Mouse (Mus musculus) limb, embryonic 13.5 days (tissue): ENCODE measurements around the gene Lman2l. TPM values are rescaled to one million over a fixed set of nuclear protein-coding genes. Genes with fewer than 3 reads are reported as not detected.

Experiments
- ATAC-seq: fragments of 200-750 bp; cut with Nextera tagmentation; 2 replicates; pipeline ENCODE4 v1.8.0; 2017; ENCODE audit warnings: low read depth, moderate number of reproducible peaks, moderate TSS enrichment; ENCODE audit not compliant: low FRiP score
- H3K27ac ChIP-seq: fragments of 300-500 bp; sonication (generic); 2 replicates; pipeline ENCODE4 v1.5.1; 2015; ENCODE audit warnings: inconsistent platforms, mild to moderate bottlenecking, moderate library complexity
- H3K27me3 ChIP-seq: fragments of 300-500 bp; sonication (generic); 2 replicates; pipeline ENCODE4 v1.6.1; 2015; ENCODE audit warnings: mild to moderate bottlenecking, inconsistent platforms
- H3K36me3 ChIP-seq: fragments of 300-500 bp; sonication (generic); 2 replicates; pipeline ENCODE4 v1.6.1; 2015; ENCODE audit warnings: inconsistent platforms, mild to moderate bottlenecking, moderate library complexity
- H3K4me1 ChIP-seq: fragments of 300-500 bp; sonication (generic); 2 replicates; pipeline ENCODE4 v1.6.1; 2015; ENCODE audit warnings: inconsistent platforms
- H3K4me2 ChIP-seq: fragments of 300-500 bp; sonication (generic); replicated peaks from 2 replicates; pipeline ENCODE4 v1.6.1; 2015; ENCODE audit warnings: inconsistent platforms, mild to moderate bottlenecking, moderate library complexity
- H3K4me3 ChIP-seq: fragments of 300-500 bp; sonication (generic); 2 replicates; pipeline ENCODE4 v1.5.1; 2015; ENCODE audit warnings: moderate library complexity, mild to moderate bottlenecking, inconsistent platforms
- H3K9ac ChIP-seq: fragments of 300-500 bp; sonication (generic); 2 replicates; pipeline ENCODE4 v1.6.1; 2015; ENCODE audit warnings: mild to moderate bottlenecking, inconsistent platforms
- H3K9me3 ChIP-seq: fragments of 300-500 bp; sonication (generic); 2 replicates; pipeline ENCODE4 v1.6.1; 2016; ENCODE audit warnings: inconsistent platforms
- WGBS: fragments of 180-500 bp; shearing (Covaris S2); methylation state at CpG from one replicate; pipeline ENCODE4 v1.1.7; 2015; 5-methylcytosine and 5-hydroxymethylcytosine counted together
- polyA plus RNA-seq: library from polyadenylated mRNA; unstranded; fragments of >200 nt; fragmentation: Nextera tagmentation; extraction: Ambion mirVana; gene quantifications from 2 replicates; pipeline ENCODE4 v1.2.1, GENCODE M21; 2015

Gene Lman2l
- polyA plus RNA-seq, 1 experiment from 2014 or later: 56.8 TPM

DNA sequence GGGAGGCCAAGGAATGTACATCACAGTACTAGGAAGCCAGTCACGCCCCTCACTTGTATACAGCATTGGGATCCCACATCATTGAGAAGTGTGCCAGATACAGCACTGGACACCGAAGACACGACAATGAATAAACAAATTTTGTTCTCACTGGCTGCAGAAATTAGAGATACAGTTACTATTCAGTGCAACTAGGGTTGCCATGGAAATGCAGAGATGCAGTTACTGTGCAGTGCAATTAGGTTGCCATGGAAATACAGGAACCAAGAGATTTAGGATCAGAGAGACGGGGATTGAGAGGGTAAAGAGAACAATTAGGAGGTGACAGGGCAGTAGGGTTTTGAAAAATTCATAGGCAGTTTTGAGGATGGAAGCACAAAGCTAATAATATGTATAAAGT is 43.6 kb downstream of the Lman2l start:
- no peak overlapping the region for H3K4me3 ChIP-seq
- no peaks in the 10 kb centered on the region for H3K4me1 ChIP-seq
- no peak for ATAC-seq
- H3K9me3 ChIP-seq: no peaks in the 10 kb centered on the region
- no peaks in the 10 kb centered on the region for H3K36me3 ChIP-seq
- H3K27ac ChIP-seq: no peak overlapping the region
- 71% methylated on average over 4 of the region's 4 CpGs for WGBS
- H3K9ac ChIP-seq: no peak overlapping the region
- no peaks in the 10 kb centered on the region for H3K27me3 ChIP-seq
- no peak overlapping the region for H3K4me2 ChIP-seq

DNA sequence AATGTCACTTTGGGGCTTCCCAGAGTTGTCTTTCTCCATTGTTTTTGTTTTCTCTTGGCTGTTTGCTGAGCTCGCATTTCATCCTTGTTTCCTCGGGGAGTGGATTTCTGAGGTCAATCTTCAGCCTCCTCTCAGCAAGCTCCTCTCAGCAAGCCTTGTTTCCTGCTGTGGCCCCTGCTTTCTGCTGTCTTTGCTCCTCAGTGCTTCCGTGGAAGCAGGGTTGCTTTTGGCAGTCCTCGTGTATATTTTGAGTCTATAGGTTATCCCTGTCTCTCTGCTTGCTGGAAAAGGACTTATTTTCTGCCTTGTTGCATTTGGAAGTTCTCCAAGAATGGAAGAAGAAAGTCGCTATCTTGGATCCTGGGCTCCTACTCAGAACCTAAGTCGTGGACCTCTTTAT is 48.0 kb downstream of the Lman2l start:
- no peak for ATAC-seq

DNA sequence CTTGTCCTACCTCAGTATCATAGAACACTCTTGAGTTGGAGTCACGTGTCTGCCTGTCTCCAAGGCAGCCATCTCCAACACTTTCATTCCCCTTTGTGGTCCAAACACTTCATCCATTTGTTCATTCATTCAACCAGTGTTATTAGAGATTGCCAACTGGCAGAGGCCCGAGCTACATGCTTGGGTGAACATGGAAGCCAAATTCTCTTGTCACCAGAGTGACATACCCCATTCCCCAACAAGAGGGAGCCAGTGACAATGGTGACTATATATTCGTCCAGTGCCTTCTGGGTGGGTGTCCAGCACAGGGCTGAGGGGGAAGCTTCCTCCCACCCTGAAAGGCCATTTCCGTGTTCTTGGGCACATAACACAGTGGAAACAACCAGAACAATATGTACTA is 65.5 kb downstream of the Lman2l start:
- Histone ChIP-seq H3K9me3 (no peaks in the 10 kb centered on the region), H3K27ac (no peak overlapping the region), H3K4me2 (no peak overlapping the region), H3K4me1 (no peaks in the 10 kb centered on the region), H3K9ac (no peak overlapping the region), H3K4me3 (no peak overlapping the region), H3K36me3 (no peaks in the 10 kb centered on the region), H3K27me3 (no peaks in the 10 kb centered on the region)
- ATAC-seq: no peak
- WGBS: 74% methylated on average over 4 of the region's 4 CpGs

More for the DNA sequence above, 48.0 kb downstream of the Lman2l start:
- Histone ChIP-seq H3K9ac (no peak overlapping the region), H3K27ac (no peak overlapping the region), H3K4me3 (no peak overlapping the region), H3K4me2 (no peak overlapping the region), H3K9me3 (no peaks in the 10 kb centered on the region), H3K27me3 (no peaks in the 10 kb centered on the region), H3K4me1 (no peaks in the 10 kb centered on the region), H3K36me3 (no peaks in the 10 kb centered on the region)
- WGBS: 24% methylated on average over 6 of the region's 6 CpGs

DNA sequence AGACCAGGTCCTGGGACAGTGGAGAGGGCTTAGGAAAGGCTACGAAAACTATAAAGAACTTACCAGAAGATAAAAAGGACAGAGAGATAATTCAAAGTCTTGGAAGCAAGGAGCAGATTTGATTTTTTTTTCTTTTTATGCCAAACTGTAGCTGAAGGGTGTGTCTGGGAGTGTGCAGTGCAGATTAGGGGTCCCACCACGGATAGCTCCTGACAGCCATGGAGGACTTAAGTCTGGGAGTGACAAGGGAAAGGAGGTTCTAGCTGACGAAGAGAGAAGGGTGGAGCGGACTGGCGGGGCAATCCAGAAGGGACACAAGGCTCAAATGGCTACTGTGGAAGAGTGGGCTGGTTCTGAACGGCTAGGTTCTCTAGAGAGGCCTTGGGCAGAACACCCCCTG is 66.2 kb downstream of the Lman2l start:
- H3K4me3 ChIP-seq: no peak overlapping the region
- no peaks in the 10 kb centered on the region for H3K9me3 ChIP-seq
- H3K4me1 ChIP-seq: no peaks in the 10 kb centered on the region
- 74% methylated on average over 6 of the region's 6 CpGs for WGBS
- no peaks in the 10 kb centered on the region for H3K27me3 ChIP-seq
- H3K27ac ChIP-seq: no peak overlapping the region
- H3K9ac ChIP-seq: no peak overlapping the region
- no peak for ATAC-seq
- H3K4me2 ChIP-seq: no peak overlapping the region
- no peaks in the 10 kb centered on the region for H3K36me3 ChIP-seq

DNA sequence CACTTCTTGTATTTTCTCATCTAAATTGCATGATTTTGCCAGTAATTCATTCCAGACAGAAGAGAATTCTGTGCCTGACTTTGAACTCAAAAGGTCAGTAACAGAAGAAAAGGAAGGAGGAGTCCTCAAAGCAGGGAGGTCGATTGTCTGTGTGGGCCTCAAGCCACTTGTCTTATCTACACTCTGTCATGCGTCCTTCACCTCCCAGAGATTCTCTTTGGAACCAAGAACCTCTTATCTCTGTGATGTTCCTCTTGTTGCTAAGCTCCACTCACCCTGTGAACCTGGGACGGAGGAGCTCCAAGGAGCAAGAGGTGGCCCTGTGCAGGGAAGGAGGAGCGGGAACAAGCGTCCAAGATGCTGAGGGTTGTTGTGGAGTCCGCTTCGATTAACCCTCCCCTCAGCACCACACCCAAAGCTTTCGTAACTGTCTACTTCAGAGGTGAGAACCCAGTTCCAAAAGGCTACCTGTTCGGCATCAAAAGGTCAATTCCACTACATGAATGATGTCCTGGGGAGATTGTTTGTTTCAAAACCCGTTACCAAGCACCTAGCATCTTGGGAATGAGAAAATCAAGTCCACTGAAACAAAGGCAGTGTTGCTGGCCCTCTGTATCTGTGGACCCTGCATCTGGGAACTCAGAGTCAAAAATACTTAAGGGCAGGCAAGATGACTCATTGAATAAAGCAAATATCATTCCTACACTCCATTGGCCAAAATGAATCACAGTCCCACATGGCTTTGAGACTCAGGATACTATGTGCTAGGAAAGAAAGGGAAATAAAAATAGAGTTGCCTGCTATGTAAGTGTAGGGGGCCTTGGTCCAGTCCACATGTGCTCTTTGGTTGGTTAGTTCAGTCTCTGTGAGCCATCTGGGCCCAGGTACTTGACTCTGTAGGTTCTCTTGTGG is 72.9 kb downstream of the Lman2l start, which contains the start of gene Fer1l5:
TSS of gene Fer1l5 (plus strand) at position 358 of the 912 bp plus-strand sequence.
- H3K36me3 ChIP-seq: no peaks in the 10 kb centered on the region
- no peak within 1 kb of the TSS for H3K27ac ChIP-seq
- ATAC-seq: no peak
- H3K27me3 ChIP-seq: no peaks in the 10 kb centered on the region
- peaks cover 10% of the 10 kb centered on the region for H3K4me1 ChIP-seq
- no peak within 1 kb of the TSS for H3K4me2 ChIP-seq
- no peak within 1 kb of the TSS for H3K9ac ChIP-seq
- H3K4me3 ChIP-seq: no peak within 1 kb of the TSS
- 80% methylated on average over 10 of the region's 10 CpGs for WGBS
- H3K9me3 ChIP-seq: no peaks in the 10 kb centered on the region

DNA sequence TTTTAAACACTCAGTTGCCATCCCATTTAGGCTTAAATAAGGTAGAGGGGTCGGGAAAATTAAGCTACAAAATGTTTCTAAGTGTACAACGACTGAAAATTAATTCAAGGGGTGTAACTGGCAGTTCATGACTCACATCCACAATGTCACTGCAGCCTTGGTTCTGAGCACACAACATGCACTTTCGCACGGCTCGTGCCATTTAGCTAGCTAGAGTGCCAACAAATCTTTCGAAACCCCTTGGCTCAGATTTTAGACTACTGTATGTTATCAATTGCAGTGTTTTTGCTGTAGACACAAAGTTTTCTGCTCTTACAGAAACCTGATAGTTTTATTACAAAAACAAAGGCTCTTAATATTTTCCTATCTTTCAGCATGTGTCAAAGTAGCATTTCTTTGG is 74.2 kb downstream of the Lman2l start:
- H3K27ac ChIP-seq: no peak overlapping the region
- ATAC-seq: no peak
- no peak overlapping the region for H3K9ac ChIP-seq

More for the DNA sequence above, 74.2 kb downstream of the Lman2l start:
- H3K9me3 ChIP-seq: no peaks in the 10 kb centered on the region
- H3K4me1 ChIP-seq: peaks cover 15% of the 10 kb centered on the region
- no peak overlapping the region for H3K4me2 ChIP-seq
- WGBS: 81% methylated on average over 6 of the region's 6 CpGs
- H3K27me3 ChIP-seq: no peaks in the 10 kb centered on the region
- H3K36me3 ChIP-seq: peaks cover 7% of the 10 kb centered on the region
- H3K4me3 ChIP-seq: no peak overlapping the region

Other genes starting within 250 kb of the Lman2l start
- 52.4 and 54.6 TPM in 2 replicates for gene Uggt1, start 200.6 kb downstream of the Lman2l start, polyA plus RNA-seq
- 0.83 and 2.0 TPM in 2 replicates for gene Neurl3, start 170.6 kb downstream of the Lman2l start, polyA plus RNA-seq
- gene Arid5a, start 137.5 kb downstream of the Lman2l start, polyA plus RNA-seq: 6.7 and 9.2 TPM in 2 replicates
- gene Kansl3, start 76.1 kb downstream of the Lman2l start, polyA plus RNA-seq: 48.3 and 49.5 TPM in 2 replicates
- 0.97 and 1.1 TPM in 2 replicates for gene Fer1l5, start 73.0 kb downstream of the Lman2l start, polyA plus RNA-seq
- gene Cnnm4, start 26.3 kb upstream of the Lman2l start, polyA plus RNA-seq: 19.5 and 20.4 TPM in 2 replicates
- gene Cnnm3, start 66.6 kb upstream of the Lman2l start, polyA plus RNA-seq: 3.7 and 4.4 TPM in 2 replicates
- 20.1 and 20.8 TPM in 2 replicates for gene Ankrd23, start 91.6 kb upstream of the Lman2l start, polyA plus RNA-seq
- 0.33 and 0.92 TPM in 2 replicates for gene Gm42417, start 94.2 kb upstream of the Lman2l start, polyA plus RNA-seq
- gene Ankrd39, start 102.2 kb upstream of the Lman2l start, polyA plus RNA-seq: 27.7 and 28.0 TPM in 2 replicates
- gene Sema4c, start 113.1 kb upstream of the Lman2l start, polyA plus RNA-seq: 21.8 and 22.7 TPM in 2 replicates
- gene Fam178b, start 237.9 kb upstream of the Lman2l start, polyA plus RNA-seq: 0.53 and 0.69 TPM in 2 replicates
- 479 and 511 TPM in 2 replicates for gene Cox5b, start 246.2 kb upstream of the Lman2l start, polyA plus RNA-seq